Mouse (Mus musculus): Measurements from ENCODE around the gene N4bp2l2.

Gene N4bp2l2

GRCm38 (mm10) chr5:150597088-150597487 is 68.9 kb downstream of the N4bp2l2 start, which contains the start of gene N4bp2l1:
Gene N4bp2l1, minus strand, starts transcription at chr5:150597188.
- DNase-seq (ENCODE audit: low read depth) = no peak

- no peak for DNase-seq (ENCODE audit: low read depth)
These were observed 70.5 kb downstream of the N4bp2l2 start for GRCm38 (mm10) chr5:150595366-150596016.

GRCm38 (mm10) chr5:150594649-150595339 is 71.2 kb downstream of the N4bp2l2 start:
- DNase-seq (ENCODE audit: low read depth) = no peak

GRCm38 (mm10) chr5:150593756-150594648 is 72.0 kb downstream of the N4bp2l2 start:
- DNase-seq (ENCODE audit: low read depth) = peak; percentile 70

GRCm38 (mm10) chr5:150592904-150593755 is 72.9 kb downstream of the N4bp2l2 start:
- DNase-seq (ENCODE audit: low read depth) = no peak

- no peak for DNase-seq (ENCODE audit: low read depth)
These were observed 73.6 kb downstream of the N4bp2l2 start for GRCm38 (mm10) chr5:150592186-150592903.

- DNase-seq (ENCODE audit: low read depth) = no peak
These were observed 76.0 kb downstream of the N4bp2l2 start for GRCm38 (mm10) chr5:150589945-150590344.

- DNase-seq (ENCODE audit: low read depth) = no peak
These were observed 81.7 kb downstream of the N4bp2l2 start for GRCm38 (mm10) chr5:150584337-150584729.

- peak; percentile 52 for DNase-seq (ENCODE audit: low read depth)
These were observed 82.2 kb downstream of the N4bp2l2 start for GRCm38 (mm10) chr5:150583622-150584336.

GRCm38 (mm10) chr5:150583181-150583580 is 82.8 kb downstream of the N4bp2l2 start:
- DNase-seq (ENCODE audit: low read depth) = no peak

- no peak for DNase-seq (ENCODE audit: low read depth)
These were observed 84.8 kb downstream of the N4bp2l2 start for GRCm38 (mm10) chr5:150581180-150581579.

GRCm38 (mm10) chr5:150578613-150579171 is 87.3 kb downstream of the N4bp2l2 start:
- DNase-seq (ENCODE audit: low read depth) = peak; percentile 87

- DNase-seq (ENCODE audit: low read depth) = no peak
These were observed 89.2 kb downstream of the N4bp2l2 start for GRCm38 (mm10) chr5:150576832-150577231.

- DNase-seq (ENCODE audit: low read depth) = no peak
These were observed 91.1 kb downstream of the N4bp2l2 start for GRCm38 (mm10) chr5:150574885-150575284.

GRCm38 (mm10) chr5:150574403-150574802 is 91.6 kb downstream of the N4bp2l2 start:
- DNase-seq (ENCODE audit: low read depth) = peak; percentile 55

GRCm38 (mm10) chr5:150570496-150571219 is 95.3 kb downstream of the N4bp2l2 start:
- peak; percentile 25 for DNase-seq (ENCODE audit: low read depth)

- DNase-seq (ENCODE audit: low read depth) = no peak
These were observed 99.0 kb downstream of the N4bp2l2 start for GRCm38 (mm10) chr5:150566971-150567370.

- no peak for DNase-seq (ENCODE audit: low read depth)
These were observed 99.8 kb downstream of the N4bp2l2 start for GRCm38 (mm10) chr5:150566226-150566625.

GRCm38 (mm10) chr5:150564426-150564825 is 101.6 kb downstream of the N4bp2l2 start:
- DNase-seq (ENCODE audit: low read depth) = no peak
